Mouse (Mus musculus) 3T3-L1 (cell line): Measurements from ENCODE around the gene Ptprm.
A peak's percentile ranks its signal among the peaks of the same experiment; 100 is the strongest.

Experiments
- DNase-seq: peaks from one replicate; pipeline ENCODE4 v3.0.0-alpha.2; 2015; ENCODE audit warnings: low read depth, low spot score

Gene Ptprm

DNA sequence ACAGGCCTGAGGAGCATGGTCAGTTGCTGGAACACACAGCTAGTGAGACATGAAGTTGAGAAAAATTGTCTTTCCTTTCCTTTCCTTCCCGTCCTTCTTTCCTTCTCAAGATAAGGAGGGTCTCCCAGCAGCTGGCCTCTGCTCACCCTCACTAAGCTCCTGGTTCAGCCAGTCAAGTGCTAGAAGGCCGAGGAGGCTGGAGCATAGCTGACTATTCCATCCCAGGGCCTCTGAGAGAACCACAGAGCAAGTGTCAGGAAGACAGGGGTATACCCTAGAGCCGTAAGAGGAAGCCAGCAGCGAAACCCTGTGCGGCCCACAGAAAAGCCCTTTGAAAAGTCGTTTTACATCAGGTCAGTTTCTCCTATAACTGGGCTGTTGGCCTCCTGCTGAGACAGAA is 624.3 kb downstream of the Ptprm start:
- no peak for DNase-seq

DNA sequence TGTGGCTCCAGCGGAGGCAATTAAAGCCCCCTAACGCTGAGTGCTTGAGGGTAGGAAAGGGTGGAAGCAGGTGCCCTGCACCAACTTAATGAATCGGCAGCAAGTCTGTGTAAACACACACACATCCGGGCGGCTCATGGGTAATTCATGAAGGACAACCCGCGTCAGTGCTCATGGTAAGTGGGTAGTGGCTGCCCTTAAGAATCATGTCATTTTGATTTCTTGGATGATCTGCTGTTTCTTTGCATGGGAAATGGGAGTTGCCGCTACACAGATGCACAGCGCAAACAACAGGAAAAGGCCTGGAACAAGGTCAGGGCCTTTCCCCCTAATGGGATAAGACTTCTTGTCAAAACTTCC is 633.3 kb downstream of the Ptprm start:
- DNase-seq, result no peak

DNA sequence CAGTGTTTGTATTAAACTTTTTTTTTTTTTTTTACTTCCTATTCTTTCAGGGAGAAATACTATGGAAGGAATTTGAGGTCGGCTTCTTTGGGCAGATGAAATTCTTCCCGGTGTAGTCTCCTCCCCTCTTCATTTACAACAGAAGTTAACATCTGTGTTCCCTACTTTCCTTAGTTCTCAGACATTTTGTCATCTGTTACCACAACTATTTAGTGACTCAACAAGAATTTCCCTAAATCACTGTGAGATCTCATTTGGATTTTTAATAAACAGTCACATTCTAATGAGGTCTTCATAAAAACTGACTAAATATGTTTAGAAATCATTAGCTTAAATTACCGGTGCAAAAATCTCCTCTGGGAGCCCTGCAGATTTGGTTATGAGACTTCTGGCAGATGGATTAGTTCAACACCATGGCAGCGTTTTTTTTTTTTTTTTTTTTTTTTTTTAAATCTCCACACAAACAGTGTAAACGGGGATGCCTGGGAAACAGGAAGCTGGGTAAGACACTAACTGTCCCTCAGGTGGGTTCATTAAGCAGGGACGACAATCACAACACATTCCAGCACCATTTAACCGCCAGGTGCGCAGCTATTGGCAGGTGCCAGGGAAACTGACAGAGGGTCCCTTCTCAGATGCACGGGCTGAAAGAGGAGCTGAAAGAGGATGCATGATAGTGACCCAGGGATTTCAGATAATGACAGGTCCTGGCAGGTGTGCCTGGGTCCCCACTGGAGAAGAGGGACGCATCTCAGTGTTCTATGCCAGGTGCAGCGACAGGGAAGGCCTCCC is 633.9 kb downstream of the Ptprm start:
- peak; percentile 48 for DNase-seq

DNA sequence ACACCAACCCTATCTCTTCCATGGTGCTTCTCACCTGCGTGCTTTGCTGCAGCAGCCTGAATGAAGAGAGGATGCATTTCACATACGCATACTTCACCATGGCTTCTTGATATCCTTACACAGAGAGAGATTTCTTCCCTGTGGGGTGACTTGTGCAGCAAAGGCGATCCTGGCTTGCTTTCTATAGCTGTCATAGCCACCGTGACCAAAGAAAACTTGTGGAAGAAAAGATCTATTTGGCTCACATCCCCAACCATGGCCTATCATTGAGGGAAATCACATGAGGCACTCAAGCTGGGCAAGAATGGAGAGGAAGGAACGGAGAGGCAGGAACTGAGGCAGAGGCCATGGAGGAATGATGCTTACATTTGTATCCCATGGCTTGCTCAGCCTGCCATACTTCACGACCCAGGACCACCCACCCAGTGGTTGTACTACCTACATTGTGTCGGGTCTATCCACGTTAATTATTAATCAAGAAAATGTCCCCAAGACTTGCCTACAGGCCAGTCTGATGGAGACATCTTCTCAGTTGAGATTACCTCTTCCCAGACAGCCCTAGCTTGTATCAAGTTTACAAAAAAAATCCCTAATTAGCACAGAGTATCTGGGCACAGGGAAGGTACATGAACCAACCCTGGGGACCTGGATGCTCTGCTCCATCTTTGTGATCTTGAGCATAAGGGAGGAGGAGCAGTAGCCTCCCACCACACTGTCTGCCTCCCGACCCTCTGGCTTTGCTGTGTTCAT is 641.6 kb downstream of the Ptprm start:
- no peak for DNase-seq

DNA sequence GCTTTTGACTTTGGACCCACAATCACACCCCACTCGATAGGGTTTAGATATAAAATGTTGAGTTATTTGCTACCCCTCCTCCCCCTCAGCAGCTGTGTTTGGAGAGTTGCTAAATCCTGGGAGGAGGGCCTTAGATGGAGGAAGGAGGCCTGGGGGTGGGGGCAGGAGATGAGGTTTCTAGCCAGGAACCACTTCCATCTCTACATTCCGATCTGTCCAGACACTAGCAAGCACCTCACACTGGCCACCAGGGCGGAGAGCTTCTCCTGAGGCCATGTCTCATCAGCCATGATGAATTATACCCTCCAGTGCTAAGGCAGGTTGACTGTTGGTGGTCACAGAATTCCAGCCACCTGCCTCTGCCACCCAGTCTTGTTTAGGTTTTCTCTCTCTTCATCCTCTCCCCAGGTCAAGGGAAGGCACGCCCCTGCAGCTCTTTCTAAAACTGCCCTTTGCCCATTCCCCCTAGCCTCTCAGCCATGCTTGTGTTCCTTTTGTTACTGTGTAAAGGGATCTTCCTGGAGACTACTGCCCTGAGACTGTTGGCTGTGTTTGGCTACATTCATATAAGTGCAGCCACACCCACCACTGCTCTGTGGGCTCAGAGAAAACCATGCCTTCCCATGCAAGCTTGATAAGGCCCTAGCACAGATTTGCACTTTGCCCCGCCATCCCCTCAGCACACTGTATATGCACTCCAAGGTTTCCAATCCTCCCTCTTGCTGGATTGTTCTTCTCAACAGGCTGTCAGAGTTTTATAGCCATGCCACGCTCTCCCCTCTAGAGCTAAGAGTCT is 642.8 kb downstream of the Ptprm start:
- no peak for DNase-seq

DNA sequence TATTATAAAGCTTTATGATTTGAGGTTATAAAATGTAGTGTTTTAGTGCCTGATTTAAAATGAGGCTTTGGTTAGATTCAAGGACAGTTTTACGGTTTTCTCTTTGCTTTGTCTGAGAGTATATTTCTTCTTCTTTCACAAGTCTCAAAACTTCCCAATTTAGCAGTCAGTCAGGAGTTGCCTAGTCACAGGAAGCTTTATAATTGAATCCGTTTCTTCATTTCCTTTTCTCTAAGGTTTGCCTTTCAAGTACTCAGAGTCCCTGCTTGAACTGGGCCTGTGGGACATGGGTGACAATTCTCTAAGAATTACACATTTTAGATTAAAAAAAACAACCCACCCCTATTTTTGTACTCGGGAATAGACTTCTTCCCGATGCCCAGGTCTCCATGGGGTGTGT is 643.7 kb downstream of the Ptprm start:
- DNase-seq, result no peak

- DNase-seq, result no peak
Observed at GRCm38 (mm10) chr17:66708748-66709147, 645.5 kb downstream of the Ptprm start.

DNA sequence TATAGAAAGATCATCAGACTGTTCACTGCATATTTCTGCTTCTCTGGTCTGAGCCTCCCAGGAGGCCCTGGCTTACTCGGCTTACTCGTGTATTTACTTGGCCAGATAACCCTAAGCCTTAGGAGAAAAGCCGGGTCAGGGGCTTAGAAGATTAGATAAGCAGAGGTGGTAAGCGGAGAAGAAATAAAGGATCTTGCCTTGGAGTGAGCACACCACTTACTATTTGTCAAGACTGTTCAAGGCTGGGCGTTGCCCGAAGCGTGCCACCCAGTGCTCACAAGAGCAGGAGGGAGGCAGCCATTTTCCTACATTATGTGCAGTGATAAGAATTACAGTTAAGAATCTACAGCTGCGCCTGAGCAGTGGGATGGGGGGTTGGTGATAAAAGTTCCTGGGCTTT is 646.6 kb downstream of the Ptprm start:
- DNase-seq, result no peak

GRCm38 (mm10) chr17:66701358-66702184 is 652.7 kb downstream of the Ptprm start:
- DNase-seq, result no peak

DNA sequence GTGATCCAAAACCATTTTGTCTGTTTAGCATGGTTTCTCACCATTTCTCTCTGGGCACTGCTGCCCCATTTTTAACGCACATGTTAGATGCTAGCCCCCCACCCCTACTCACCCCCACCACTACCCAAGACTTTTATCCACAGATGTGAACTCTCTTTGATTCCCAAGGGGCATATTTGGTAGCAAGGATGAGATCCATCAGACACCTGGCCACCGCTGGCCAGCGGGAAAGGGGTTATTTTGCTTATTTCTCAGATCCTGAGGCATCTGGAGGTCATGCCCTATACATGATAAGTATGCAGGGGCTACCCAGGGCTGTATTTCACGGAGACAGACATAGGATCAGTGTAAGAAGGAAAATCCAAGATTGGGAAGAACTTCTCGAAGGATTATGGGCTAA is 654.4 kb downstream of the Ptprm start:
- no peak for DNase-seq

DNA sequence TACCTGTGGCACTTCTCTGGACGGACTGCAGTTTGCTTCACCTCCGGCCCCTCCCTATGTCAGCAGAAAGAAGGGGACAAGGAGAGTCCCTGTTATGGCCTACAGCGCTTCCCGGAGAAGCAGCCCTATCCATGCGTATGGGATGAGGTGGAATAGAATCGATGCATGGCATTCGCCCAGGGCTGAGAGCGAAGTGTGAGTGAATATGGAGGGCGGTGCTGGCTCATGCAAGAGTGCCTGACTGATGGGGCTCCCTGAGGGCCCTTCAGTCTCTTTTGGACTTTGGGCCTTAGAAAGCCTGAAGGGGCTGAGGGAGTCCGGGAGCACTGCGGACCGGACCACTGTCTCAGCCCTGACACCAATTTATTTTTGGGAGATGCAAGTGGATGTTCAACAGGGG is 656.6 kb downstream of the Ptprm start:
- DNase-seq, result no peak

DNA sequence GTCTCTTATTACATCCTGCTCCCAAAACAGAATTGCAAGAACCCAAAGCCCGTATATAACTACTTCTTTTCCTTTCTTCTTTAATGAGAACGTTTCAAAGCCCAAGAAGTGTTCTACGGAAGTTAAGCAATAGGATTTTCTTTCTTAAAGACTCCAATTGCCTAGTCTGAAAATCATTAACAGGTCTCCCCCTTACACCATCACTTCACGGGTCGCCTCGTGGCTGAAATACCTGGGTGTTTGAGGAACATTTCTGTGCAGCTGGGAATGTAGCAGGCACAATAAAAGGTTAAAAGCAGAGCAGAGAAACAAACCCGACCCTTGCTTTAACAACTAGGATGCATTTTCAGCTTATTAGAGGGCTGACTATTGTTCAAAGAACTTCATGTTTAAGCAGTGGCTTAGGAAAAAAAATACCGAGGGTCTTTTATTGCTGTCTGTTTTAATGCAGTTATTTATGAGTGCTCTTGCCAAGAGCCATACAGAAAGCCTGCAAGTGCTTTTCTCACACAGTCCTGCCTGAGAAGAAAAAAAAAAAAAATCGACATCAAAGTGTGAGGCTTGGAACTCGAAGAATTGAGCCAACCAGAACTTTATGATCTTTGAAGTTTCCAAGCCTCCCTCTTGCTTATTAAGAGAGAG is 657.6 kb downstream of the Ptprm start:
- no peak for DNase-seq

GRCm38 (mm10) chr17:66694326-66694725 is 659.9 kb downstream of the Ptprm start:
- DNase-seq, result no peak

GRCm38 (mm10) chr17:66693676-66694304 is 660.5 kb downstream of the Ptprm start:
- DNase-seq, result no peak

- no peak for DNase-seq
Observed at GRCm38 (mm10) chr17:66692941-66693675, 661.1 kb downstream of the Ptprm start.

- DNase-seq, result no peak
Observed at GRCm38 (mm10) chr17:66688179-66688578, 666.1 kb downstream of the Ptprm start.

- no peak for DNase-seq
Observed at GRCm38 (mm10) chr17:66687543-66687942, 666.7 kb downstream of the Ptprm start.

DNA sequence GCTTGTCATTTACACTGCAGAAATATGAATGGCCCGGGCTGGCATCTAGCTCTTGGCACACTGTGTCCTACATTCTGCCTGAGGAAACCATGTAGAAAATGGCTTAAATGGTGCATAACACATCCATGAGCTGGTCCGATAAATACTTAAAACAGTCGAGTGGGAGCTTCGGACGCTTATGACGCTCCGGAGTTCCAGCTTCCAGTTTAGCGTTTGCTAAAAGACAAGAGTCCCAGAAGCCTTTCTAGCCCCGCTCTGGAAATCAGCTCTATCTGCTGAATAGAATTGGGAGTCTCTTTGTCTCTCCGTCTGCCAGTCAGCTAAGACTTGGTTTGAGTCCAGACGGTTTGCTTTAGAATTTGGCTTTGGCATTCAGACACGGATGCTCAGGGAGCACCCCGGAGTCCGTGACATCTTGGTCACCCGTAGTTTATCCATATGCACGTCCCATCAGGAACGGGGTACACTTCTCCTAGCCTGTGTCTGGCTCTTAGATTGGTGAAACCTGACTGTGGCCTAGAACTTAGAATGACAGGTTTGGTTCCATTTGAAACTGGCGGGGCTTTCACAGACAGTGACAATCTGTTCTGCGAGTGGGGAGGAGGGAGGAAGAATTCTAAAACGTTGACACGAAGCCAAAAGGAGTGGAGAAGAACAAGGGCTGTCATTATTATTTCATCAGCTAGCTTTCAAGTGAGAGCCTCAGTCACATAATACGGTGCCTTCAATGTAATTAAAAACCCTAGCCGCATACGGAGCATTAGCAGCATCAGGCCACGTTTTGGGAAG is 667.4 kb downstream of the Ptprm start:
- DNase-seq, result no peak

GRCm38 (mm10) chr17:66683411-66683810 is 670.8 kb downstream of the Ptprm start:
- no peak for DNase-seq
